23 mouse cellular contexts compared by ENCODE assay signal in the genomic region with DNA sequence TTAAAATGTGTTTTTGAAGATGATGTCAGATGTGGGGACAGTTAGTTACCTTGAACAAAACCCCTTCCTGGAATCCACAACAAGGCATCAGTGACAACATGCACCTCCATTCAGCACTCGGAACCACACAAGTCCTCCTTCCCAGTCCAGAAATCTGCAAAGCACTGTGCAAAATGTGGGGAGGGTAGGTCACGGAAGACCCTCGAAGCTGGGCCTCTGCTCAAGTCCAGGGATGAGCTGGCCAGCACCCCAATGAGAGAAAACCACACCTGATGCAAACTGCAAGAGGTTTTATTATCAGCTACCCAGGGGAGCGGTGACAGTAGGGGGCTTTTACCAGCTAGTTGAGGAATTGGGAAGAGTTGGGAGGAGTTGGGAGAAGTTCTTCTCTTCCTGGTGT.
"Had no signal": no experiment of that assay in that cellular context is flagged by ENCODE, and none has a peak within 500 bp of the region (broad histone marks: within the 10 kb centered on the region; RNA-seq: fewer than 3 reads in every experiment).

No protein-coding gene starts in this region.

- H3K27ac ChIP-seq: kidney, postnatal 0 days; layer of hippocampus, adult 2 months; left cerebral cortex, adult 2 months; lung, embryonic 15.5 days; midbrain, embryonic 10.5 days; neural tube, embryonic 12.5 days; neural tube, embryonic 15.5 days; stomach, postnatal 0 days had no signal

- H3K4me2 ChIP-seq: lung, embryonic 15.5 days; neural tube, embryonic 12.5 days; neural tube, embryonic 15.5 days had no signal

- DNase-seq: kidney, adult 2 months; layer of hippocampus, adult 9-11 months; lung, adult 18-20 months; lung, postnatal 10 days; lung, postnatal 36 days; midbrain, embryonic 14.5 days; right cerebral cortex, adult 18-20 months; right cerebral cortex, postnatal 14 days; right cerebral cortex, postnatal 4 days; thymus, adult 2 months; thymus, postnatal 14 days; thymus, postnatal 4 days had no signal

- H3K9ac ChIP-seq: liver, embryonic 14.5 days; lung, embryonic 15.5 days; neural tube, embryonic 12.5 days; neural tube, embryonic 15.5 days had no signal

- H3K4me1 ChIP-seq: neural tube, embryonic 12.5 days; neural tube, embryonic 15.5 days had no signal

- H3K27me3 ChIP-seq: lung, embryonic 15.5 days; megakaryocyte, embryonic 14.5 days; neural tube, embryonic 12.5 days; neural tube, embryonic 15.5 days had no signal

- ATAC-seq: intestine, postnatal 0 days had no signal

- H3K9me3 ChIP-seq: lung, embryonic 15.5 days; neural tube, embryonic 12.5 days; neural tube, embryonic 15.5 days had no signal

- H3K4me3 ChIP-seq: layer of hippocampus, adult 2 months; left cerebral cortex, adult 2 months; lung, embryonic 15.5 days; midbrain, embryonic 10.5 days; neural tube, embryonic 12.5 days; neural tube, embryonic 15.5 days had no signal

- H3K36me3 ChIP-seq: lung, embryonic 15.5 days; midbrain, embryonic 10.5 days; neural tube, embryonic 12.5 days; neural tube, embryonic 15.5 days had no signal
